Mouse (Mus musculus) embryo, embryonic 10.5 days (tissue): ENCODE measurements around the gene Efcc1.
"Not testable (repeated sequence)": the region's sequence is repeated elsewhere in the genome, so short reads cannot be mapped to it uniquely, and the experiment has no call there.

Source experiments
- DNase-seq: peaks from one replicate; pipeline ENCODE4 v3.0.0-alpha.2; 2015; ENCODE audit warnings: low spot score

Gene Efcc1

GRCm38 (mm10) chr6:87744632-87745031, 14.0 kb downstream of the Efcc1 start:
- no peak for DNase-seq

- DNase-seq: no peak
Measured at GRCm38 (mm10) chr6:87745301-87745700, 14.6 kb downstream of the Efcc1 start.

- DNase-seq: no peak
Measured at GRCm38 (mm10) chr6:87746059-87746458, 15.4 kb downstream of the Efcc1 start.

- no peak for DNase-seq
Measured at GRCm38 (mm10) chr6:87746849-87747248, 16.2 kb downstream of the Efcc1 start.

- no peak for DNase-seq
Measured at GRCm38 (mm10) chr6:87748078-87748477, 17.4 kb downstream of the Efcc1 start.

GRCm38 (mm10) chr6:87748531-87748930, 17.9 kb downstream of the Efcc1 start:
- no peak for DNase-seq

- DNase-seq: no peak
Measured at GRCm38 (mm10) chr6:87750184-87750910, 19.7 kb downstream of the Efcc1 start.

- no peak for DNase-seq
Measured at GRCm38 (mm10) chr6:87751574-87751973, 20.9 kb downstream of the Efcc1 start.

GRCm38 (mm10) chr6:87755196-87755595, 24.5 kb downstream of the Efcc1 start:
- no peak for DNase-seq

GRCm38 (mm10) chr6:87756896-87757295, 26.2 kb downstream of the Efcc1 start:
- DNase-seq: no peak

GRCm38 (mm10) chr6:87759404-87759803, 28.7 kb downstream of the Efcc1 start:
- DNase-seq: no peak

GRCm38 (mm10) chr6:87759850-87760249, 29.2 kb downstream of the Efcc1 start:
- no peak for DNase-seq

GRCm38 (mm10) chr6:87762161-87762560, 31.5 kb downstream of the Efcc1 start:
- no peak for DNase-seq

- DNase-seq: peak; percentile 48
Measured at GRCm38 (mm10) chr6:87763376-87764280, 33.0 kb downstream of the Efcc1 start.

- not testable (repeated sequence) for DNase-seq
Measured at GRCm38 (mm10) chr6:87764296-87764695, 33.6 kb downstream of the Efcc1 start.

GRCm38 (mm10) chr6:87770626-87771025, 40.0 kb downstream of the Efcc1 start:
- peak; percentile 25 for DNase-seq

GRCm38 (mm10) chr6:87774466-87774865, 43.8 kb downstream of the Efcc1 start:
- no peak for DNase-seq

- DNase-seq: no peak
Measured at GRCm38 (mm10) chr6:87774909-87775308, 44.2 kb downstream of the Efcc1 start.

- DNase-seq: no peak
Measured at GRCm38 (mm10) chr6:87775588-87776245, 45.0 kb downstream of the Efcc1 start.

GRCm38 (mm10) chr6:87776663-87777062, 46.0 kb downstream of the Efcc1 start:
- DNase-seq: no peak

- no peak for DNase-seq
Measured at GRCm38 (mm10) chr6:87777842-87778241, 47.2 kb downstream of the Efcc1 start, which contains the start of gene Gp9. Gp9 (plus strand) TSS chr6:87778072.
